Mouse (Mus musculus): ENCODE data around the gene Ptpa. TPM values are rescaled to one million over a fixed set of nuclear protein-coding genes. Genes with fewer than 3 reads are reported as not detected.
A peak's percentile ranks its signal among the peaks of the same experiment; 100 is the strongest.

Ptpa gene
- polyA plus RNA-seq, 1 experiment = 83.1 TPM

DNA sequence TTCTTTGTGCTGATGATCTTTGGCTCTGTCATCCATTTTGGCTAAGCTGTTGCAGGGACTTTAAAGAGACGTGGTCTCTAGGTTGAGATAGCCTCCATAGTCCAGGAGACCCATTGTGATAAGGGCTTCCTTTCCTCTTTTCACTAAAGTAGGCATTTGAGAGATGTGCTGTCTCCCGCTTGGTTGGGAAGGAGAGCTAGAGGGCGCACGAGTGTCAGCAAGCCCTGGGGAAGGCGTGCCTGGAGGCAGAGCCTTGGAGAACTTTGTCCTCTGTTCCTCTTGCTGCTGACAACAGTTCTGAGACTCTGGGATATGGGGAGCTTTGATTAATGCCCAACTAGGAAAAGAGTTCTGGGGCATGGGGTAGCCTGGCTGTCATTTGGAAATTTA is 20.3 kb downstream of the Ptpa start:
- Histone ChIP-seq H3K27me3 (ENCODE audit: control insufficient read depth, insufficient read depth, low read length, poor library complexity, severe bottlenecking) (no peaks in the 10 kb centered on the region), H3K36me3 (ENCODE audit: control insufficient read depth, insufficient read depth, low read length, poor library complexity, severe bottlenecking) (peaks cover 33% of the 10 kb centered on the region), H3K9me3 (replicated peaks; ENCODE audit: control insufficient read depth, insufficient read depth, low read length, poor library complexity, severe bottlenecking) (no peaks in the 10 kb centered on the region), H3K4me1 (ENCODE audit: control insufficient read depth, insufficient read depth, low read length) (no peaks in the 10 kb centered on the region), H3K9ac (ENCODE audit: low read depth, poor library complexity, severe bottlenecking) (no peak overlapping the region), H3K4me3 (ENCODE audit: low read depth, low read length) (no peak overlapping the region), H3K27ac (ENCODE audit: insufficient read depth, low read length) (no peak overlapping the region)
- peak; percentile 77 for TF ChIP-seq CTCF (IDR thresholded peaks at IDR 0.05; ENCODE audit: low read depth, low read length)
- TF ChIP-seq POLR2A (IDR thresholded peaks at IDR 0.05; ENCODE audit: insufficient read depth, low read length) = no peak

GRCm38 (mm10) chr2:30436809-30437208 is 21.0 kb downstream of the Ptpa start:
- no peak overlapping the region for H3K9ac ChIP-seq (ENCODE audit: low read depth, poor library complexity, severe bottlenecking)
- no peaks in the 10 kb centered on the region for H3K9me3 ChIP-seq (replicated peaks; ENCODE audit: control insufficient read depth, insufficient read depth, low read length, poor library complexity, severe bottlenecking)
- peaks cover 31% of the 10 kb centered on the region for H3K36me3 ChIP-seq (ENCODE audit: control insufficient read depth, insufficient read depth, low read length, poor library complexity, severe bottlenecking)
- H3K27me3 ChIP-seq (ENCODE audit: control insufficient read depth, insufficient read depth, low read length, poor library complexity, severe bottlenecking) = no peaks in the 10 kb centered on the region
- no peaks in the 10 kb centered on the region for H3K4me1 ChIP-seq (ENCODE audit: control insufficient read depth, insufficient read depth, low read length)
- no peak overlapping the region for H3K27ac ChIP-seq (ENCODE audit: insufficient read depth, low read length)
- no peak overlapping the region for H3K4me3 ChIP-seq (ENCODE audit: low read depth, low read length)
- TF ChIP-seq EP300 (IDR thresholded peaks at IDR 0.05; ENCODE audit: insufficient read depth, low read depth, low read length) = no peak
- TF ChIP-seq POLR2A (IDR thresholded peaks at IDR 0.05; ENCODE audit: insufficient read depth, low read length) = no peak
- no peak for TF ChIP-seq CTCF (IDR thresholded peaks at IDR 0.05; ENCODE audit: low read depth, low read length)

DNA sequence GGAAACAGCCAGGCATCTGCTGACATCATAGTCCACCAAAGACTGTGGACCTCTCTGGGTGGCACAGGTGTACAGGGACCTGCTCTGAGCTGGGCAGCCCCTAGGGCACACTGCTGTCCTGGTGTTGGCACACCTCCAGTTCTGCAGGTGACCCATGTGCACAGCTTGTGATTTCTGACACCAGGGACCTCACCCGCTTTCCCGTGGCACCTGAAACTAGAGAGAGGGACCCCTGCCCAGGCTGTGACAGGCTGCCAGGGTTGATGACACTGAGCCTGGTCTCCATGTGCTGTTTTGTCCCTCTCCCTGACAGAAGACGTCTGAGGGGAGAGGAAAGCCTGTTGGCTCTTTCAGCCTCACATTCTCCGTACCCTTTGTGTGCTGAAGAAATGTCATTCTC is 22.0 kb downstream of the Ptpa start:
- Histone ChIP-seq H3K4me1 (ENCODE audit: control insufficient read depth, insufficient read depth, low read length) (no peaks in the 10 kb centered on the region), H3K4me3 (ENCODE audit: low read depth, low read length) (no peak overlapping the region), H3K9ac (ENCODE audit: low read depth, poor library complexity, severe bottlenecking) (no peak overlapping the region), H3K9me3 (replicated peaks; ENCODE audit: control insufficient read depth, insufficient read depth, low read length, poor library complexity, severe bottlenecking) (no peaks in the 10 kb centered on the region), H3K27me3 (ENCODE audit: control insufficient read depth, insufficient read depth, low read length, poor library complexity, severe bottlenecking) (no peaks in the 10 kb centered on the region), H3K27ac (ENCODE audit: insufficient read depth, low read length) (no peak overlapping the region), H3K36me3 (ENCODE audit: control insufficient read depth, insufficient read depth, low read length, poor library complexity, severe bottlenecking) (peaks cover 26% of the 10 kb centered on the region)
- TF ChIP-seq POLR2A (IDR thresholded peaks at IDR 0.05; ENCODE audit: insufficient read depth, low read length) (no peak), CTCF (IDR thresholded peaks at IDR 0.05; ENCODE audit: low read depth, low read length) (no peak), EP300 (IDR thresholded peaks at IDR 0.05; ENCODE audit: insufficient read depth, low read depth, low read length) (no peak)

DNA sequence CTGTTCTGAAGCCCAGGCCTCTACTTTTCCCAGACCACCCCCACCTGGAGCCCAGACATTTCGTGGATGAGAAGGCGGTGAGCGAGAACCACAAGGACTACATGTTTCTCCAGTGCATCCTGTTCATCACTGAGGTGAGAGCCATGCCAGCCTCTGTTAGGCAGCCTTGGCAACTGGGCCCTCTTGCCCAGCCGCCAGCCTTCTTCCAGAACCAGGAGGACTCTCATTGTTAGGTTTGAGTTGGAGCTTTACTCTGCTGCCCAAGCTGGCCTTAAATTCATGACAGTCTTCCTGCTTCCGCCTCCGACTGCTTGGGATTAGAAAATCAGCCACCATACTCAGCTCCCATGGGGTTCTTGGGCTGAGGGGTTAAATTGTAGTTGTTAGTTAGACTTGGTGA is 23.8 kb downstream of the Ptpa start:
- H3K4me1 ChIP-seq (ENCODE audit: control insufficient read depth, insufficient read depth, low read length) = peaks cover 2% of the 10 kb centered on the region
- H3K4me3 ChIP-seq (ENCODE audit: low read depth, low read length) = no peak overlapping the region
- no peaks in the 10 kb centered on the region for H3K9me3 ChIP-seq (replicated peaks; ENCODE audit: control insufficient read depth, insufficient read depth, low read length, poor library complexity, severe bottlenecking)
- H3K27ac ChIP-seq (ENCODE audit: insufficient read depth, low read length) = no peak overlapping the region
- no peaks in the 10 kb centered on the region for H3K27me3 ChIP-seq (ENCODE audit: control insufficient read depth, insufficient read depth, low read length, poor library complexity, severe bottlenecking)
- H3K9ac ChIP-seq (ENCODE audit: low read depth, poor library complexity, severe bottlenecking) = no peak overlapping the region
- TF ChIP-seq EP300 (IDR thresholded peaks at IDR 0.05; ENCODE audit: insufficient read depth, low read depth, low read length) (no peak), POLR2A (IDR thresholded peaks at IDR 0.05; ENCODE audit: insufficient read depth, low read length) (no peak), CTCF (IDR thresholded peaks at IDR 0.05; ENCODE audit: low read depth, low read length) (no peak)
- peaks cover 29% of the 10 kb centered on the region for H3K36me3 ChIP-seq (ENCODE audit: control insufficient read depth, insufficient read depth, low read length, poor library complexity, severe bottlenecking)

DNA sequence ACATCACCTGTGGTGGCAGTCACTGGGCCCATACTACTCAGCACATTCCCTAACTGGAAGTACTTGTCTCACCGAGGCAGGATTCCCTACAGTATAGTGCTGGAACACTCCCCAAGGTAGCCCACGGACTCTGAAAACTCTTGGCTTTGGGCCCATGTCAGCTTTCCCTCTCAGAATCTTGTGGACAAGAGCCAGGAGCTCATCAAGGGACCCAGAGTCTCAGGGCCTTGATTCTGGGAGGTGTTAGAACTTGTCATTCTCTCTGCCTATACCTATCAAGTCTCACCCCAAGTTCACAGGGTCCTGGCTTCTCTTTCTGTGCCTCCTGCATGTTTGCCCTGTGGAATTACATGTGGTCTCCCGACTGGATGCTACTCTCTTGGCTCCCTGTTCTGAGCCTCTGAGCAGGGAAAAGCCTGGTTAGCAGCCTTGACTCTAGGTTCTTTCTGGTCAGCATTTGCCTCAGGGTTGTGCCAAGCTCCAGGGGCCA is 24.4 kb downstream of the Ptpa start:
- TF ChIP-seq CTCF (IDR thresholded peaks at IDR 0.05; ENCODE audit: low read depth, low read length) = no peak
- TF ChIP-seq POLR2A (IDR thresholded peaks at IDR 0.05; ENCODE audit: insufficient read depth, low read length) = no peak
- no peak for TF ChIP-seq EP300 (IDR thresholded peaks at IDR 0.05; ENCODE audit: insufficient read depth, low read depth, low read length)
- peaks cover 2% of the 10 kb centered on the region for H3K4me1 ChIP-seq (ENCODE audit: control insufficient read depth, insufficient read depth, low read length)
- H3K9ac ChIP-seq (ENCODE audit: low read depth, poor library complexity, severe bottlenecking) = no peak overlapping the region
- H3K9me3 ChIP-seq (replicated peaks; ENCODE audit: control insufficient read depth, insufficient read depth, low read length, poor library complexity, severe bottlenecking) = no peaks in the 10 kb centered on the region
- H3K36me3 ChIP-seq (ENCODE audit: control insufficient read depth, insufficient read depth, low read length, poor library complexity, severe bottlenecking) = peaks cover 29% of the 10 kb centered on the region
- no peak overlapping the region for H3K4me3 ChIP-seq (ENCODE audit: low read depth, low read length)
- H3K27me3 ChIP-seq (ENCODE audit: control insufficient read depth, insufficient read depth, low read length, poor library complexity, severe bottlenecking) = no peaks in the 10 kb centered on the region
- peak overlapping the region; percentile 17 for H3K27ac ChIP-seq (ENCODE audit: insufficient read depth, low read length)

DNA sequence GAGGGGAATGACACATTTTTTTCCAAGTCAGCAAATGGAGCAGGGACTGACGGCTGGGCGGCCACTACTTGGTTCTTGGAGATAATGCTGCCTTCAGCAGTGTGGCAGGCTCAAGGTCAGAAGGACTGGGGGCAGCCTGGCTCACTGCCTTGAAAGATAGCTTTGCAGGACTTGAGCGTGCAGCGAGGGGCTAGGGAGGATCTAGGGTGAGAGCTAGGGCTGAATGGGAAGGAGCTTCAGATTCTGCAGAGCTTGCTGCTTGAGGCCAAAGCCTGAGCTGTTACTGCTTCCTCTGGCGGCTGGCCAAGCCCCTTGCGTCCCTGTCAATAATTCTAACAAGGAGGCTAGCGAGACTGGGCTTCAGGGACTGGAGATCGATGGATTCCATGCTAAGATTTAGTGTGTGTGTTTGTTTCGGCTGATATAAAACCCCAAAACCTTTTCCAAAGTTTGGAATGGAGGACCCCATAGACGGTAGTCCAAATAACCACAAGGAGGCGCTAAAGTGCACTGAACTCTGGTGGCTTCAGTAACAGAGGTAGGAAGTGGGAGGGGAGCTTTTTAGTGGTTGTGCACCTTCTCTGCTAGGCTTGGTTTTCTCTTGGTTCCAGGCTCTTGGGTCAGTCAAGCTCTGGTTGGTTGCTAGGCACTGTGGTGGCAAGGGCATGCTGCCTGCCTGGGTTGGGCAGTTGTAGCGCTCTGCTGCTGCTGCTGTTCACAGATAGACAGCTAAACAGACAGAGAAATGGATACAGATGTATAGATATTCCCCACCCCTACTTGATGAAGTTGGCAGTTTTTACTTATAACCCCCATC is 25.1 kb downstream of the Ptpa start:
- Histone ChIP-seq H3K36me3 (ENCODE audit: control insufficient read depth, insufficient read depth, low read length, poor library complexity, severe bottlenecking) (peaks cover 29% of the 10 kb centered on the region), H3K27me3 (ENCODE audit: control insufficient read depth, insufficient read depth, low read length, poor library complexity, severe bottlenecking) (no peaks in the 10 kb centered on the region), H3K9ac (ENCODE audit: low read depth, poor library complexity, severe bottlenecking) (peak overlapping the region; percentile 56), H3K4me3 (ENCODE audit: low read depth, low read length) (no peak overlapping the region), H3K9me3 (replicated peaks; ENCODE audit: control insufficient read depth, insufficient read depth, low read length, poor library complexity, severe bottlenecking) (no peaks in the 10 kb centered on the region), H3K4me1 (ENCODE audit: control insufficient read depth, insufficient read depth, low read length) (peaks cover 6% of the 10 kb centered on the region), H3K27ac (ENCODE audit: insufficient read depth, low read length) (peak overlapping the region; percentile 91)
- TF ChIP-seq CTCF (IDR thresholded peaks at IDR 0.05; ENCODE audit: low read depth, low read length) (peak; percentile 16), EP300 (IDR thresholded peaks at IDR 0.05; ENCODE audit: insufficient read depth, low read depth, low read length) (no peak)

All from ES-Bruce4 (cell line).